Mouse (Mus musculus) limb, embryonic 14.5 days (tissue): ENCODE measurements around the gene Dad1. TPM values are rescaled to one million over a fixed set of nuclear protein-coding genes. Genes with fewer than 3 reads are reported as not detected.

Experiments
- ATAC-seq: fragments of 200-750 bp; cut with Nextera tagmentation; 2 replicates; pipeline ENCODE4 v1.8.0; 2017; ENCODE audit warnings: low read depth, moderate number of reproducible peaks, moderate TSS enrichment; ENCODE audit not compliant: low FRiP score
- DNase-seq: peaks from one replicate; pipeline ENCODE4 v3.0.0-alpha.2; 2015; ENCODE audit warnings: low spot score
- H3K27ac ChIP-seq: fragments of 300-500 bp; sonication (generic); replicated peaks from 2 replicates; pipeline ENCODE4 v1.5.1; 2014; ENCODE audit warnings: low read depth, mild to moderate bottlenecking, low read length, moderate library complexity, mixed read lengths
- H3K27me3 ChIP-seq: fragments of 300-500 bp; sonication (generic); 2 replicates; pipeline ENCODE4 v1.6.1; 2014; ENCODE audit warnings: low read length, mixed read lengths; ENCODE audit not compliant: control insufficient read depth, insufficient read depth
- H3K36me3 ChIP-seq: fragments of 300-500 bp; sonication (generic); 2 replicates; pipeline ENCODE4 v1.6.1; 2014; ENCODE audit warnings: mild to moderate bottlenecking, low read length, moderate library complexity, mixed read lengths; ENCODE audit not compliant: control insufficient read depth, insufficient read depth
- H3K4me1 ChIP-seq: fragments of 300-500 bp; sonication (generic); 2 replicates; pipeline ENCODE4 v1.6.1; 2014; ENCODE audit warnings: antibody characterized with exemption, low read length, mixed read lengths; ENCODE audit not compliant: control insufficient read depth, insufficient read depth
- H3K4me2 ChIP-seq: fragments of 300-500 bp; sonication (generic); replicated peaks from 2 replicates; pipeline ENCODE4 v1.6.1; 2014; ENCODE audit warnings: low read depth, mild to moderate bottlenecking, low read length, moderate library complexity; ENCODE audit not compliant: severe bottlenecking
- H3K4me3 ChIP-seq: fragments of 300-500 bp; sonication (generic); replicated peaks from 2 replicates; pipeline ENCODE4 v1.5.1; 2014; ENCODE audit warnings: low read length
- H3K9ac ChIP-seq: fragments of 300-500 bp; sonication (generic); 2 replicates; pipeline ENCODE4 v1.6.1; 2014; ENCODE audit warnings: mild to moderate bottlenecking, low read depth, low read length, moderate library complexity; ENCODE audit not compliant: severe bottlenecking
- H3K9me3 ChIP-seq: fragments of 300-500 bp; sonication (generic); 2 replicates; pipeline ENCODE4 v1.6.1; 2016; ENCODE audit warnings: low read length; ENCODE audit not compliant: control insufficient read depth
- POLR2A ChIP-seq: fragments of 200-500 bp; IDR thresholded peaks from 2 replicates; pipeline ENCODE4 v1.8.0; 2012; ENCODE audit warnings: inconsistent platforms, mild to moderate bottlenecking, moderate library complexity, borderline replicate concordance; ENCODE audit not compliant: insufficient read depth, insufficient read length; ENCODE audit errors: extremely low read depth
- WGBS: fragments of 180-500 bp; shearing (Covaris S2); extraction: QIAGEN DNeasy Blood & Tissue Kit; methylation state at CpG from one replicate; pipeline ENCODE4 v1.1.7; 2014; 5-methylcytosine and 5-hydroxymethylcytosine counted together
- polyA plus RNA-seq, 2 experiments: library from polyadenylated mRNA; depleted of rRNA in 1 of 2; stranded (reverse) in 1 of 2; unstranded in 1 of 2; fragments of >200 nt; fragmentation: Nextera tagmentation in 1 of 2; extraction: Ambion mirVana in 1 of 2; gene quantifications; 2 replicates each; pipeline versions ENCODE4 v1.2.1 to v1.2.3; 2012 to 2014

The Dad1 gene
- polyA plus RNA-seq, 2 experiments: 248 to 419 TPM

- H3K9ac ChIP-seq: no peak overlapping the region
- peak; percentile 57 for ATAC-seq
- H3K27ac ChIP-seq: no peak overlapping the region
- no peak for TF ChIP-seq POLR2A
- H3K4me3 ChIP-seq: no peak overlapping the region
- no peaks in the 10 kb centered on the region for H3K9me3 ChIP-seq
- WGBS: 61% methylated on average over 3 of the region's 3 CpGs
- DNase-seq: peak; percentile 71
- no peak overlapping the region for H3K4me2 ChIP-seq
- 0 out of 2 replicates have a peak, but pooled peaks cover 11% of the 10 kb centered on the region for H3K4me1 ChIP-seq
- H3K27me3 ChIP-seq: no peaks in the 10 kb centered on the region
- no peaks in the 10 kb centered on the region for H3K36me3 ChIP-seq
These were observed 61.4 kb downstream of the Dad1 start for GRCm38 (mm10) chr14:54192462-54192847.

- Histone ChIP-seq H3K27me3 (no peaks in the 10 kb centered on the region), H3K36me3 (no peaks in the 10 kb centered on the region)
These were observed 62.1 kb downstream of the Dad1 start for GRCm38 (mm10) chr14:54191594-54192461.

DNA sequence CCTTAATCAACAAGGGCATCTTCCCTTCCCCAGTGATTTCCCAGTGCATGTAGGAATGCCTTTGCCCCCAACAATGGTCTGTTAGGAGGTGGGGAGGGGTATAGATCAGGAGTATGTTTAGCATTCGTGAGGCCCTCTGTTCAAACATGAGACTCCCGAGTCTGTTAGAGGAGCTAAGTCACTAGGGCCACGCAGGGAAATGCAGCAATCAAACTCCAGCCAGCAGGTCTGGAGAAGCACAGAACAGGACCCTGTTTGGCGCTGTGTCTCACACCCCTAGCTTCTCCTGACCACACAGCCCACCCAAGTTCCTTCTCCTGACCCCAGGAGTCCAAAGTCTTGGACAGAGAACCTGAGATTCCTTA is 62.9 kb downstream of the Dad1 start:
- Histone ChIP-seq H3K4me2 (no peak overlapping the region), H3K4me3 (no peak overlapping the region), H3K4me1 (0 out of 2 replicates have a peak, but pooled peaks cover 11% of the 10 kb centered on the region), H3K36me3 (no peaks in the 10 kb centered on the region), H3K27ac (no peak overlapping the region), H3K9ac (no peak overlapping the region), H3K9me3 (no peaks in the 10 kb centered on the region), H3K27me3 (no peaks in the 10 kb centered on the region)
- WGBS: 56% methylated on average over 4 of the region's 4 CpGs
- DNase-seq: no peak
- TF ChIP-seq POLR2A: no peak
- no peak for ATAC-seq

More at GRCm38 (mm10) chr14:54191594-54192461, 62.1 kb downstream of the Dad1 start:
- DNase-seq: no peak
- no peak for TF ChIP-seq POLR2A
- Histone ChIP-seq H3K27ac (no peak overlapping the region), H3K9ac (no peak overlapping the region), H3K4me2 (no peak overlapping the region), H3K4me1 (0 out of 2 replicates have a peak, but pooled peaks cover 11% of the 10 kb centered on the region), H3K9me3 (no peaks in the 10 kb centered on the region), H3K4me3 (no peak overlapping the region)
- 0 out of 2 replicates have a peak, but pooled peaks have one; percentile 15 for ATAC-seq
- WGBS: 62% methylated on average over 18 of the region's 18 CpGs

- no peak overlapping the region for H3K27ac ChIP-seq
- no peak for TF ChIP-seq POLR2A
- no peaks in the 10 kb centered on the region for H3K36me3 ChIP-seq
- no peaks in the 10 kb centered on the region for H3K27me3 ChIP-seq
- no peak overlapping the region for H3K9ac ChIP-seq
- no peak overlapping the region for H3K4me2 ChIP-seq
- H3K9me3 ChIP-seq: no peaks in the 10 kb centered on the region
- WGBS: 55% methylated on average over 7 of the region's 7 CpGs
- H3K4me3 ChIP-seq: no peak overlapping the region
- H3K4me1 ChIP-seq: 0 out of 2 replicates have a peak, but pooled peaks cover 11% of the 10 kb centered on the region
- DNase-seq (no peak), ATAC-seq (no peak)
These were observed 63.4 kb downstream of the Dad1 start for GRCm38 (mm10) chr14:54190305-54191025.

GRCm38 (mm10) chr14:54189255-54189654 is 64.6 kb downstream of the Dad1 start:
- Histone ChIP-seq H3K9ac (no peak overlapping the region), H3K4me1 (0 out of 2 replicates have a peak, but pooled peaks cover 11% of the 10 kb centered on the region), H3K36me3 (no peaks in the 10 kb centered on the region), H3K27ac (no peak overlapping the region), H3K9me3 (no peaks in the 10 kb centered on the region), H3K4me3 (no peak overlapping the region), H3K4me2 (no peak overlapping the region), H3K27me3 (no peaks in the 10 kb centered on the region)
- 73% methylated on average over 3 of the region's 3 CpGs for WGBS
- DNase-seq (no peak), ATAC-seq (no peak)
- TF ChIP-seq POLR2A: no peak
